Mouse (Mus musculus) kidney, postnatal 25 days (tissue): ENCODE data around the gene Fam213b.

Experiments used
- DNase-seq, 2 experiments: peaks; one replicate each; pipeline ENCODE4 v3.0.0; 2021; ENCODE audit warnings: mixed read lengths in 2 of 2

Fam213b gene

DNA sequence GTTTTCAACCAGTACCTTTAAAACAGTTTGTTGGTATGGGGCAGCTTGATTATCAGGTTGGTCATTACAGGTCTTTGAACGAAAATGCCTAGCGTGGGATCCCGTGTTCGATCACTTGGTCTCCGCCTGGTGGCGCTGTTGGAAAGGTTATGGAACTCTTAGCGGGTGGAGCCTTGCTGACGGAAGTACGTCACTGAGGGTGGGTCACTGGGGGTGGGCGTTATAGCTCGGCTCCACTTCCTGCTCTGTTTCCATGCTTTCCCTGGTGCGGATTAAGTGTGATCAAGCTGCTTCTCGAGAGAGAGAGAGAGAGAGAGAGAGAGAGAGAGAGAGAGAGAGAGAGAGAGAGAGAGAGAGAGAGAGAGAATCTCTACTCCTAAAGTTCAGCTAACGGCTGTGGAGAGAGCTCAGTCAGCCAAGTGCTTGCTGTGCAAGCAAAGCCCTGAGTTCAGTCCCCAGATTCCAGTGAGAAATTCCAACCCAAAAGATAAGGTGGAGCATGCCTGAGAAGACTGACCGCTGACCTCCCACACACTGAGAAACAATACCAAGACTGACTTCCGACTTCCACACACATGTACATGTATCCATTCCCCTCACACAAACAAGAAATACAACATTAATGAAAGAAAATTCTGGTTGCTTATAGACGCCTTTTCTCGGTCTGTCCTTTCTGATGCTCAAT lies 20.9 kb downstream of the Fam213b start:
- peak; percentile 95 to 96 for DNase-seq

DNA sequence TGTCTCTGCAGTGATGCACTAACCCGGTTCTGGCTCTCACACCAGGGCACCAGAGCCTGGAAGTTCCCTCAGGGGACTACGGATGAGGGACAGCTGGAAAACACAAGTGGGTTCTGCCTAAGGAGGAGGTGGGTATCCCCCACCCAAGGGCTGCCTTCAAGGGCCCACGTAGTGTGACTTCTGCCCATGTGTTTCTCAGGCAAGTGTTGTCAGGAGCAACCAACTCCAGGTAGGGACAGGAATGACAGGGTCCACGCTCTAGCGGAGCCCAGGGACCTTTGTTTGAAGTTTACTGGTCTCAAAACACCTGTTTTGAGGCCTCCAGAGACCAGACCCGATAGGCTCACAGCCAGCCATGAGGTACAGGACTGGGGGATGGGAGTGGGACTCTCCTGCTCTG lies 25.7 kb downstream of the Fam213b start:
- no peak for DNase-seq

DNA sequence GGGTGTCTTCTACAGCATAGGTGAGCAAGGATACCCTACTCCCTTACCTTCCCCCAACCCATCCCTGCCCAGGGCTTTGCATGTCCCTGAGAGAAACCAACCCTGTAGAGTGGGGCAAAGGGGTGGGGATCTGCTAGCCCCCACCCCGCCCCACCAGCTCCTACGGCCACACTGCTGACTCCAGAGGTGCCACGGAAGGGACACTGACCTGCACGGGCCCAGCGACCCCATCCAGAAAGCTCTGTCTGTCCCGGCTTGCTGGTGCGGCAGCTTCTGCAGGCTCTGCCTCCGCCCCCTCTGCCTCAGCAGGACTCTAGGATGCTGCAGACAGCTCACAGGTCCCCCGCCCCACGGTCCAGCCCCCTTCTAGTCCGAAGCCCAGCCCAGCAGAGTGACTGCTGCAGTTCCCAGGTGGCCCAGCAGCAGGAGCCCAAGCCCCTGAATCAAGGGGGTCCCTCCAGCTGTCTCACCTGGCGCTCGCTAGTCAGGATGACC lies 27.1 kb downstream of the Fam213b start:
- no peak for DNase-seq

DNA sequence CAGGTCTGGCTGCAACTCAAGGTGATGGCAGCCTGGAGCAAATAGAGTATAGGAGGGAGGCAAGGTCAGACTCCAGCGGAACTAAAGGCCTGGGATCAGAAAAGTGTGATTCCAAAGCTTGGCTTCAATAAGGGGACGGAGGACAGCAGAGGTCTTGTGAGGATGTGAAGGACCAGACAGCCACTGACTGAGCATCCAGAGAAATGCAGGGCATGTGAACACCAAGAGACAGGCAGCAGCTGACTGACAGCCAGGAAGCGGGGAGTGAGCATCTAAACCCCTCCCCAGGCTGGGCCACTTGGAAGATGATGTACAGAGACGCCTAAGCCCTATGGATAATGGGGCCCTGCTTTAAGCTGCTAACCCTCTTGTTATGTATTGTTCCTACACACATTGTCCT lies 28.2 kb downstream of the Fam213b start:
- peak in 1 of 2 experiments; percentile 25 for DNase-seq

DNA sequence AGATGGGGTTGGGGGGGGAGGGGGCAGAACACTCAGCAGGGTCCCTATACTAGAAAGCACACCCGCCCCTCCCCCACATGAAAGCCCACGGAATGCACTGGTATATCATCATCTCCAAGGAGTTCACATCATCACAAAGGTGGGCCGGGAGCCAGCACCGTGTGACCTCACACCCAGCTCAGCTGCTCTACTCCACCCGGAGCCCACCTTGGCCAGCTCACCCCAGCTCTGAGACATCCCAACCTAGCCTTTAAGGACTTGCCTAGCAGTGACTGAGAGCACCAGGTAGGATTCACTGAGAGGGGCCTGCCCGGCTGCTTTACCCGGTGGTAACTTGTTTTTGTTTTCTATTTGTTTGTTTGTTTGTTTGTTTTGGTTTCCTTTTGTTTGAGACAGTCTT lies 29.5 kb downstream of the Fam213b start, which contains the start of gene Mmel1:
Mmel1 (plus strand) TSS at position 146 of the 400 bp plus-strand sequence.
- peak in 1 of 2 experiments; percentile 26 for DNase-seq

DNA sequence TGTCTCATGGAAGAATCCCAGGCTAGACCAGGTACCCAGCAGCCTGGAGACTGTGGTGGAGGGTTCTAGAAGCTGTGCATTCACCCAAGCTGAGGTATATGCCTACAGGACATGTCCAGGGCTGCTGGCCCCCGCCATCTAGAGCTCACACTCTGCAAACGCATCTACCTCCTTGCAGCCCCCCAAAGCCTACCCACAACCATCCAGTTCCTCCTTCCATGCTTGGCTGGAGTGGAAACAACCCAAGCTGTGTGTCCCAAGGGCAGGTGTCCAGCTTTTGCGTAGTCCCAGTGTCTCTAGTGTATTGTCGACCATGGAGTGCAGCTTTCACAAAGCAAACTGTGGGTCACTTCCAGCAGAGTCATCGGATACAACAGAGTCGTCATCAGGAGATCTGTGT lies 31.7 kb downstream of the Fam213b start:
- DNase-seq = no peak

DNA sequence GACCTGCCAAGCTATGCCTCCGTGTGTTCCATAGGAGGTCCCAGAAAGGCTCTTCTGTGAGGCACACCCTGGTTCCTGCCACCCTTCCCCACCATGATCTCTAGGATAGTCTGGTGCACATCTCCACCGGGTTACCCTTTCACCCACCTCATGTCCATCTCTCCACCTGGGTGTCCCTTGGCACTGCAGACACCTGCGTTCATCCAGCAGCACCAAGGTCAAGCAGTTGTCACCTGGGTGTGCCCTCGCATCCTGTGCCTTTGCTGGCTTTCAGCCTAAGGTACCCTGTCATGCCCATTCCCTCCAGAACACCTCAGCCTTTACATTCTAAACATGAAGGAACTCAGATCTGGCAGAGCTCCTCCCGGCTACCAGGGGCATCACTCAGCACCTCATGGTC lies 32.5 kb downstream of the Fam213b start:
- DNase-seq = no peak

DNA sequence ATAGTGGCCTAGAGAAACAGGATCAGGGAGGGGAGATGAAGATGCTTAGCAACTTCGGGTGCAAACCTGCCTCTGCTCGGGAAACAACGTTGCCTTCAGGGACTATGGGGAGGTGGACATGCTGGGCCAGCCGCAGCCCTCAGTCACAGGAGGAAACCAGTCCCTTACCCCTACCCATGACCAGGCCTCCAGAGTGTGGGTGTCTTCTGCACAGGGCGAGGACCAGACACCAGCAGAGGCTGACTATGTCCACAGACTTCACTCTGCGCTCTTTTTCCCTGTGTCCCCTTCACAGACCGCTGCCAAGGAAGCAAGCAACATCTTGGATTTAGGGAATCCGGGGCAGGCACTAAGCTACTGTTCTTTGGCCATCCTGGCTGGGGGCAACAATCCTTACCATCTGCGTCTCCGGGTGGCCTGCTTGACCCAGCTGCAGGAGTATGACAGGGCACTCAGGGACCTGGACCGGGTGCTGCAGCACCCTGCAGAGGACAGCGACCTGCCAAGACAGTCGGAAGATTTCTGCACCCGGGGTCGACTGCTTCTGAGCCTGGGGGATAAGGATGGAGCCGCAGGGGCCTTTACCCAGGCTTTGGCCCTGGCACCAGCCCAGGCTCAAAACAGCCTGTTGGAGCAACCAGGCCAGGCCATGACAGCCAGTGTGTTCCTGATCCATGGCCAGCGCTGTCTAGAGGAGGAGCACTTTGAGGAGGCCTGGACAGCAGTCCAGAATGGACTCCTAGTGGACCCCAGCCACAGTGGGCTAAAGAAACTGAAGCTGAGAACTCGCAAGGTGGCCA lies 33.8 kb downstream of the Fam213b start:
- peak in 1 of 2 experiments; percentile 33 for DNase-seq

DNA sequence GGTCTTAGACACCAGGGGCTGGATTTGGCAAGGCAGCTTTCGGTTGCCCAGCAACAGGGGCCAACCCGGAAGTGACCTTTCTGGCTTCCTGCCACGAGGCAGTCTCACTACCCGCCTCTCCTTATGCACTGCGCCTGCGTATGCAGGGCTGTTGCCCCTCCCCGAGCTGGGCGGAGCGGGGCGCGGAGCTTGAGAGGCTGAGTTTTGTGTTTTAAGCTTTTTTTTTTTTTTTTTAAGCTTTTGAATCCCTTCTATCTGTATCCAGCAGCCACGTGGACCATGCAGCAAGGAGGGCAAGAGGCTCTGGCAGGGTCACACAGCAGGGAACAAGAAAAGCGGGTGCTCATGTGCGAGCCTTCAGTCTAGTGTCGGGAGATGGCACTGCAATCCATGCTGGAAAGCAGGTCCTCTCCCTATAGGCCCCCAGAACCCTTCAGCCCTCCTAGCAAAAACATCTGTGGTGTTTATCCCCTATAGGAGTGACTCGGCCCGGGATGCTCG lies 34.6 kb downstream of the Fam213b start:
- peak; percentile 96 to 97 for DNase-seq

DNA sequence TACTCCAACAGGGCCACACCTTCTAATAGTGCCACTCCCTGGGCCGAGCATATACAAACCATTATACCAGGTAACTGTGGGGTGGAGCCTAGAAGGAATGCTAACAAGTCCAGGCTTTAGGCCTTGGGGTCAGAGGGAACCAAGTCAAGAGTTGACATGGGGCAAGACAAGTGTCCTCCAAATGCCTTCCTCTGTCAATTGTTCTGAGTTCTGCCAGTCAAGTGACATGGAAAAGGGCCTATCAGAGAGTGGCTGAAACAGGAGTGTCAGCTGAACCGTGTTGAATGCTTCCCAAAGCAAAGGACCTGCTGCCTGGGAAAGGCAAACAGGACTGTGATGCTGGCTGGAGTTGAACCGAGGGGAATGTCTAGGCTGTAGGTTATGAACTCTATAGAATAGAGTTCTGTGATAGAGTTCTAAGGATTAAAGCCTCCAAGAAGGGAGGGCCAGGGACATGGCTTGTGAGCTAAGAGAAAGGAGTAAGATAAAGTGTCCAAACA lies 35.4 kb downstream of the Fam213b start:
- peak in 1 of 2 experiments; percentile 29 for DNase-seq

DNA sequence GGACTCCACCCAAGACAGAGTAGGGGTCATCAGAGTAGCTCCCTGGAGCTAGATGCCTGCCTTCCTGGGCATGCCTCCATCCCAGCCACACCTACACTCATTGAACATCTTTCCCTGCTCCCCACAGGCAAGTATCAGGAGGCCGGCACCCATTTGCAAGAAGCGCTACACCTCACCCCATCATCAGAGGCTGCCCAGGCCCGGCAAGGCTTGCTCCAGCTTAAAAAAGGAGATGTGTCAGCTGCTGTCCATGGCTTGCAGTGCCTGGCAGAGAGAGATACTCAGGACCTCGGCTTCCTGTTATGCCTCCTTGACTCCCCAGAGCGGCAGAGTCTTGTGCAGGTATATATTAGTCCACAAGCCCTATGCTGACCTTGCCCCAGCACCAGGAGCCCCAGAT lies 37.0 kb downstream of the Fam213b start:
- peak in 1 of 2 experiments; percentile 28 for DNase-seq

DNA sequence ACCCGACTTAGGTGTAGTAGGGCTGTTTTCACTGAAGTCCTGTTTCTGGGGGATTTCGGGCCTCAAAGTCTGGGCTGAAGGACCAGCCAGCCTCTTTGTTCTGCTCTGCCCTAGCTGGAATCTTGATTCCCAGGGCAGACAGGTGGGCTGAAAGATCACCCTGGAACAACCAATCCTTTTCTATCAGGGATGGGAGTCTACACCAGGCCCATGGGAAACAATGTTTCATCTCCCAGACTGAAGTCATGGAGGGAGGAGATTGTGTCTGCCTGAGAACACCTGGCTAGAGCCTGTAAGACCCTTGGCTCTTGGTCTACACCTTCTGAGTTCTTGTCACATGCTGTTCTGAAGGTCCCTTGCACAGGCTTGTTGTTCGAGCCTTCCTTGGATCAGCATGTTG lies 40.3 kb downstream of the Fam213b start:
- no peak for DNase-seq

DNA sequence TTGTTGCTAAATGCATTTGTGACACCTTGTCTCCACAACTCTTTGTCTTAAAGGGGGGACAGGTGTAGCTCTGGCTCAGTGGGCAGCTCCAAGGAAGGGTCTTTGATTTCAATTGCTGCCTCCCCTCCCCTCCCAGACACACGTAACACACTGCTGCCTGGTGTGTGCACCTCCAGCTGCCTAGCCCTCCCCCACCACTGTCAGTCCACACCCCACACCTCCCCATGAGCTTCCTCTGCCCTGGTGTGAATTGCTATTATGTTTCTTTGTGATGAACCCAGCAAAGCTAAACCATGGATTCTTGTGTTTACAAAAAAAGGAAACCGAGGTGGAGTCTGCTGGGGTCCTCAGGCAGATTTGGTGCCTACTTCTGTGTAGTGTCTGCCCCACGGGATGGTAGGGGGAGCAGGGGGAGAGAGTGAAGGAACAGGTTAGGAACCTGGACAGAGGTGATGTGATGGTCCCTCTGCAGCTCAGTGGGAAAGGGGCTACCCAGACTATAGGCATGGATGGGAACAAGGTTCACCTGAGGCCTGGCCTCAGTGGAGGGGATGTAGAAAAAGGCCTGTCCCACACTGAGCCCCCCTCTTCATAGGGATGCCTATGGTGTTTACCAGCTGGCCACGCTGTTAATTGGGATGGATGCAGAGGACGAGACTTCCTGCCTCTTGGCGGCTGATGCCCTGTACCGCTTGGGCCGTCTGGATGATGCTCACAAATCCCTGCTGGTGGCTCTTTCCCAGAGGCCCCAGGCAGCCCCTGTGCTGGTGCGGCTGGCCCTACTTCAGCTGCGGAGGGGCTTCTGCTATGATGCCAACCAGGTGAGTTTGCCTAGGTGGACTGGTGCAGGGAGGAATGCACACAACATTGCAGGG lies 41.3 kb downstream of the Fam213b start:
- DNase-seq = peak in 1 of 2 experiments; percentile 23

DNA sequence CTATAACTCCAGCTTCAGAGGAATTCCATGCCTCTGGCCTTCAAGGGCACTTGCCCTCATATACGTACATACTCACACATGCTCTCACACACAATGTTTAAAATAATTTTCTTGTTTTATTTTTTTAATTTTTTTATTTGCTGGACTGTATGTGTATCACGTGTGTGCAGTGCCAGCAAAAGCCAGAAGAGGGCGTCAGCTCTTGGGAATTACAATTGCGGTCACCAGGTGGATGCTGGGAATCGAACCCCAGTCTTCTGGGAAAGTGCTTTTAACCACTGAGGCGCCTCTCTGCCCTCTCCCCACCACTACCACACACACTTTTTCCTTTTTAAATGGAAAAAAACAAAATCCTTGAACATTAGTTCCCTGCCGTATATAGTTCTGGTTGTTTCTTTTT lies 42.1 kb downstream of the Fam213b start:
- DNase-seq = no peak

DNA sequence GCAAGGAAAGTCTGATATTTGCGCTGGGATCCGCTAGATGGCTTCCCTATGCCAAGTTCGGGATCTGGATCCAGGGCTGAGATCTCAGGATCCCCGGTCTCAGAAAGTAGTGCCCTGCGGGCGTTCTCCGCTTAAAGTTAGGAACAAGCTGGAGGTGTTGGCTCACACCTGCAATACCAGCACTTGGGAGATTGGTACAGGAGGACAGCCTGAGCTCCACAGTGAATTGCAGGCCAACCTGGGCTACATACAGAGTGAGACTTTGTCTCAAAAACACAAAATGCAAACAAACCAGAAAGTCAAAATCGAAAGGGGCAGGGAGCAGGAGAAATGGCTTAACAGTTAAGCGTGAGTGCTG lies 42.5 kb downstream of the Fam213b start:
- DNase-seq = no peak

DNA sequence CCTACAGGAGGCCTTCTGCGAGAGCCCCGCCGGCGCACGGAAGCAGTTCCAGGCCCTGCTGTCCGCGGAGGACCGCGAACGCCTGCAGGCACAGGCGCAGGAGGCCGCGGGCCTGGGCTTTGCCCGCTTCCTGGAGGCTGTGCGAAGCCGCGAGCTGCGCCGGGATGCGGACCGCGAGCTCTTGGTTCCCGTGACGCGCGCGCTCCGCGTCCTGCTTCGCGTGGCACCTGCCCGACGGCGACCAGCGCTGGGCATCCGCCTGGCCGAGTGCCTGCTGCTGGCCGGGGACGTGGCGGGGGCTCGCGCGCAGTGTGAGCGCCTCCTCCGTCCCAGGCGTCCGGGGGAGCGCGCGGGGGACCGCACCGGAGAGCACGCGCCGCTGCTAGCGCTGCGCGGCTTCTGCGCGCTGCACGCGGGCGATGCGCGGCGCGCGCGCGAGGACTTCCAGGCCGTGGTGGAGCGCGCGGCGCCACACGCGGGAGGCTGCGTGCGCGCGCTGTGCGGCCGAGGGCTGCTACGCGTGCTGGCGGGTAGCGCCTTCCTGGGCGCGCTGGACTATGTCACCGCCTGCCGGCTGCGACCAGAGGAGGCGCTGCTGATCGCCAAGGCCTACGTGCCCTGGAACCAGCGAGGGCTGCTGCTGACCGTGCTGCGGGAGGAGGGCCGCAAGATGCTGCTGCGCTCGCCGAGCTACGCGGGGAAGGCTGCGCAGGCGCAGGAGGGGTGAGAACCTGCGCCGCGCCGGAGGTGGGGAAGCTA lies 43.0 kb downstream of the Fam213b start:
- DNase-seq = peak; percentile 61 to 77

DNA sequence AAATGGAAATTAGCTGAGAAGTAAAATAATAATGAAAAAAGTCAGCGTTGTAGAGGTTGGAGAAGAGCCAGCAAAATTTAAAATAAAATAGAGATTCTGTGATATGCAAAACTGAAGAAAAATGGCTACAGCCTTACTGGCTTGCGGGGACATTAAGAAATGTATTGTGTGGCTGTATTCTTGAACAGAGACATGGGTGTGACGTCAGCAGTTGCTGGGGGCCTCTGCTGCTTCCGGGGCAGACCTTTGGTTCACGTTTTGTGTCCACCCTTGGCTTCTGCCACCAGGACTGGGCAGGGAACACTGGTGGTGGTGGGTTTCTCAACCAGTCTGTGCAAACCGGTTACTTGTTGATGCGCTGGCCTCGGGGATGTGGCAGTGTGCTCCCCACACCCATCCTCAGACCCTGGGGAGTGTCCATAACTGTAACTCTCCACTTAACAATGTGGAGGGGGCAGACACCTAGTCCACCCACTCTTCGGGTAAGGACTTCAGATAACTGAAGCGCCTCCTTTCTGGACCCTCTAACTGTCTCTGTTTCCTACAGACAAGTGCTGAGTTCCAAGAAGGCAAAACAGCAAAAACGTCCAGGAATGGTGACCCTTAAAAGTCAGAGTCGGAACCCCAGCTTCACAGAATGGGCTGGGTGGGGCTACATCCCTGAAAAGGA lies 44.1 kb downstream of the Fam213b start:
- no peak for DNase-seq

DNA sequence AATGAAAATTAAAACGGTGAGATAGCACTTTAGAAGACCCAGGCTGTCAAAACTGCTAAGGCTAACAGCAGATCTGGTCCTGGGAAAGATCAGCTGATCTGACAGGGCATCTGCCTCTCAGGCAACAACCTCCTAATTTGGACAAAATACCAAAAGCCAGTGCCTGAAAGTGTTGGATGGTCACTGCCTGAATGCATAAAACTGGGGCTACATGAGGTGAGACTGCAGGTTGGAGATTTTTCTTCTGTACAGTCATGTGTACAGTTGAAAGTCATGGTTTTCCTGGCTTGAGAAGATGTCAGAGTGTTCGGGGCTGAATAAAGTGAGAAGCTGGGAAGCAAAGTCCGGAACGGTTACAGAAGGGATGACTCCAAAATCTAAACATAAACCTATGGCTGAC lies 45.1 kb downstream of the Fam213b start:
- DNase-seq = no peak

DNA sequence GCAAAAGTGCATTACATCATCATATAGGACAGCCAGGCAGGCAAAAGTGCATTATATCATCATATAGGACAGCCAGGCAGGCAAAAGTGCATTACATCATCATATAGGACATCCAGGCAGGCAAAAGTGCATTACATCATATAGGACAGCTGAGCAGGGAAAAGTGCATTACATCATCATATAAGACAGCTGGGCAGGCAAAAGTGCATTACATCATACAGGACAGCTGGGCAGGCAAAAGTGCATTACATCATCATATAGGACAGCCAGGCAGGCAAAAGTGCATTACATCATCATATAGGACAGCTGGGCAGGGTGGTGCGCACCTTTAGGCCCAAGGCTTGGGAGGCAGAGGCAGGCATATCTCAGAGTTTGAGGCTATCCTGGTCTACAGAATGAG lies 46.2 kb downstream of the Fam213b start:
- peak in 1 of 2 experiments; percentile 23 for DNase-seq
